Mouse (Mus musculus) ES-CJ7 (cell line): ENCODE measurements around the gene Smndc1.

Experiments
- DNase-seq: peaks from one replicate; pipeline ENCODE4 v3.0.0; 2011; ENCODE audit warnings: low read depth, low spot score

Smndc1 gene

GRCm38 (mm10) chr19:53343174-53343881 is 47.0 kb downstream of the Smndc1 start:
- DNase-seq: no peak

- DNase-seq: no peak
Observed at GRCm38 (mm10) chr19:53340423-53340822, 50.0 kb downstream of the Smndc1 start.

- no peak for DNase-seq
Observed at GRCm38 (mm10) chr19:53335241-53335640, 55.1 kb downstream of the Smndc1 start.

GRCm38 (mm10) chr19:53333730-53334129 is 56.6 kb downstream of the Smndc1 start:
- no peak for DNase-seq

- DNase-seq: no peak
Observed at GRCm38 (mm10) chr19:53331882-53332500, 58.4 kb downstream of the Smndc1 start.

GRCm38 (mm10) chr19:53329992-53330381 is 60.4 kb downstream of the Smndc1 start:
- DNase-seq: peak; percentile 90
